8 mouse cellular contexts compared by ENCODE assay signal in genomic region chr5:143037201-143037600, GRCm38 (mm10).
DNase-seq lines count a peak whose midpoint lies in the region; ATAC-seq and TF ChIP-seq lines count a peak whose summit lies in the region.

No protein-coding gene starts in this region.

- H3K27ac ChIP-seq in gastrocnemius, adult 2 months, result no peak overlapping the region
- H3K27ac ChIP-seq in midbrain, embryonic 11.5 days (ENCODE audit: low read depth, low read length), result no peak overlapping the region
- no peak overlapping the region for H3K27ac ChIP-seq in midbrain, embryonic 10.5 days (replicated peaks)

- H3K36me3 ChIP-seq in midbrain, embryonic 11.5 days (ENCODE audit: control insufficient read depth, insufficient read depth, low read length), result no peaks in the 10 kb centered on the region
- H3K36me3 ChIP-seq in midbrain, embryonic 10.5 days, result peaks cover 18% of the 10 kb centered on the region
- peaks cover 3% of the 10 kb centered on the region; the same call in 1 of the 2 replicates for H3K36me3 ChIP-seq in splenic B cell, adult 2 months (ENCODE audit: control insufficient read depth, insufficient read depth, low read length, poor library complexity, severe bottlenecking)

- H3K9ac ChIP-seq in midbrain, embryonic 11.5 days (ENCODE audit: low read length), result no peak overlapping the region

- peak; percentile 83 for TF ChIP-seq CTCF in gastrocnemius, adult 2 months (IDR thresholded peaks at IDR 0.05)

- 26% methylated on average over 1 of the region's 1 CpGs for WGBS in midbrain, embryonic 11.5 days
- WGBS in midbrain, embryonic 10.5 days, result 23% methylated on average over 1 of the region's 1 CpGs
- WGBS in large intestine, adult 2 months, result 21% methylated on average over 1 of the region's 1 CpGs

- no peak overlapping the region for H3K4me2 ChIP-seq in midbrain, embryonic 11.5 days

- no peak overlapping the region for H3K4me3 ChIP-seq in gastrocnemius, adult 2 months
- H3K4me3 ChIP-seq in midbrain, embryonic 11.5 days (ENCODE audit: low read depth, low read length), result no peak overlapping the region
- no peak overlapping the region for H3K4me3 ChIP-seq in midbrain, embryonic 10.5 days

- no peak for ATAC-seq in midbrain, embryonic 11.5 days (ENCODE audit: low FRiP score)

- H3K27me3 ChIP-seq in midbrain, embryonic 11.5 days (ENCODE audit: control insufficient read depth, insufficient read depth, low read length), result no peaks in the 10 kb centered on the region
- no peaks in the 10 kb centered on the region for H3K27me3 ChIP-seq in midbrain, embryonic 10.5 days (ENCODE audit: low read depth, poor library complexity, severe bottlenecking)
- H3K27me3 ChIP-seq in splenic B cell, adult 2 months (ENCODE audit: control insufficient read depth, insufficient read depth, low read length, poor library complexity, severe bottlenecking), result no peaks in the 10 kb centered on the region

- DNase-seq in gastrocnemius, adult 2 months, result no peak
- DNase-seq in gastrocnemius, adult 8-10 months (ENCODE audit: low spot score in 2 of 2), result no peak
- peak; percentile 89 for DNase-seq in midbrain, embryonic 11.5 days (ENCODE audit: low spot score, missing footprints)
- DNase-seq in midbrain, embryonic 10.5 days (ENCODE audit: low spot score), result no peak
- peak; percentile 79 for DNase-seq in c-Kit-positive CD71-positive TER-119-negative erythroid progenitor cells, embryonic 14.5 days (ENCODE audit: low read depth)
- DNase-seq in large intestine, adult 2 months (ENCODE audit: low read depth, low spot score), result peak; percentile 37
- peak; percentile 72 for DNase-seq in splenic B cell, adult 2 months (ENCODE audit: low read depth, low spot score)
- DNase-seq in adrenal gland, postnatal 36 days, result no peak

- H3K4me1 ChIP-seq in midbrain, embryonic 11.5 days (ENCODE audit: control insufficient read depth, insufficient read depth, low read length), result no peaks in the 10 kb centered on the region
- peaks cover 13% of the 10 kb centered on the region for H3K4me1 ChIP-seq in midbrain, embryonic 10.5 days

- H3K9me3 ChIP-seq in midbrain, embryonic 11.5 days (ENCODE audit: control insufficient read depth, low read length), result no peaks in the 10 kb centered on the region
- H3K9me3 ChIP-seq in midbrain, embryonic 10.5 days (replicated peaks), result no peaks in the 10 kb centered on the region

- intact Hi-C loops in gastrocnemius, adult 2 months (cut with DNase I), result loop anchor here (2.0 to 10.0 kb wide), 3 partner anchors 100 to 272 kb away; no protein-coding TSS in a partner anchor

Comparison
In these comparisons a context has a peak if more than half of its experiments do, and no peak if none do; other contexts are left out.
1. DNase-seq: peak in midbrain, embryonic 11.5 days (single experiment), c-Kit-positive CD71-positive TER-119-negative erythroid progenitor cells, embryonic 14.5 days (single experiment), large intestine, adult 2 months (single experiment) and splenic B cell, adult 2 months (single experiment); none in gastrocnemius, adult 2 months (single experiment), gastrocnemius, adult 8-10 months (0 of 2), midbrain, embryonic 10.5 days (single experiment) and adrenal gland, postnatal 36 days (0 of 2).